Mouse (Mus musculus): ENCODE results near the gene Wipf2. TPM values are rescaled to one million over a fixed set of nuclear protein-coding genes. Genes with fewer than 3 reads are reported as not detected.
"Not testable (repeated sequence)": the region's sequence is repeated elsewhere in the genome, so short reads cannot be mapped to it uniquely, and the experiment has no call there.

The Wipf2 gene
- polyA plus RNA-seq, 1 experiment from 2014 or later: 5.2 TPM

DNA sequence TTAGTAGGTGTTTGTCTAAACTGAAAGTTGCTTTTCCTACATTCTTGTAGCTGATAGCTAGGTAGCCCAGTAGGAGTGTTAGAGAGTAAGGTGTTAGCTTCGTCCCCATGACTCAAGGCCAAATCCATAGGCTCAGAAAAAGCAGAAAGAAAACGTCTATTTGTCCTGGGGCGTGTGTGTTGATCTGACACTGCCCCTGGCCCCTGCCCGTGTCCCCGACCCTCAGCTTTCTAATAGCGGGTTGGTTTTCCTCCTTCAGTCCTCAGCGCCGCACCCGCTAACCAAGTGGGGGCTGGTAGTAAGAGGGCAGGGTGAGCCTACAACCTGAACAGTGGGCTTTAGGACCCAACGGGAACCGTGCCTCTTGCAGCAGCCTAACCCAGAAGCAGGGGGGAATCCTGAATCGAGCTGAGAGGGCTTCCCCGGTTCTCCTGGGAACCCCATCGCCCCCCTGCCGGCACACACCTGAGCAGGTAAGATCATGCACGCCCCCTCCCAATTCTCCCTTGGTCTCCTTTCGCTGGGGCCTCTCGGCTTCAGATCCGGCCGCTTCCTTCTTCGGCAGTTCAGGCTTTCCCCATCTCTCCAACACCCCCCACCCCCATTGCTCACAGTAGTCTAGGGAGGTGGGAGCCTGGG lies 64.1 kb downstream of the Wipf2 start, which contains the start of gene Rara:
Gene Rara, plus strand, starts transcription at position 381 of the 639 bp plus-strand sequence.
- Histone ChIP-seq H3K36me3 (no peaks in the 10 kb centered on the region), H3K9me3 (no peaks in the 10 kb centered on the region), H3K9ac (replicated peaks) (peak within 1 kb of the TSS; percentile 74), H3K27ac (no peak within 1 kb of the TSS; the same call in 1 of the 2 replicates), H3K4me2 (replicated peaks) (peak within 1 kb of the TSS; percentile 75), H3K4me3 (replicated peaks) (peak within 1 kb of the TSS; percentile 58), H3K4me1 (replicated peaks) (peaks cover 97% of the 10 kb centered on the region), H3K27me3 (0 out of 2 replicates have a peak, but pooled peaks cover 2% of the 10 kb centered on the region)
- peak; percentile 29; the same call in 1 of the 2 replicates for ATAC-seq
- 7% methylated on average over 21 of the region's 21 CpGs for WGBS

DNA sequence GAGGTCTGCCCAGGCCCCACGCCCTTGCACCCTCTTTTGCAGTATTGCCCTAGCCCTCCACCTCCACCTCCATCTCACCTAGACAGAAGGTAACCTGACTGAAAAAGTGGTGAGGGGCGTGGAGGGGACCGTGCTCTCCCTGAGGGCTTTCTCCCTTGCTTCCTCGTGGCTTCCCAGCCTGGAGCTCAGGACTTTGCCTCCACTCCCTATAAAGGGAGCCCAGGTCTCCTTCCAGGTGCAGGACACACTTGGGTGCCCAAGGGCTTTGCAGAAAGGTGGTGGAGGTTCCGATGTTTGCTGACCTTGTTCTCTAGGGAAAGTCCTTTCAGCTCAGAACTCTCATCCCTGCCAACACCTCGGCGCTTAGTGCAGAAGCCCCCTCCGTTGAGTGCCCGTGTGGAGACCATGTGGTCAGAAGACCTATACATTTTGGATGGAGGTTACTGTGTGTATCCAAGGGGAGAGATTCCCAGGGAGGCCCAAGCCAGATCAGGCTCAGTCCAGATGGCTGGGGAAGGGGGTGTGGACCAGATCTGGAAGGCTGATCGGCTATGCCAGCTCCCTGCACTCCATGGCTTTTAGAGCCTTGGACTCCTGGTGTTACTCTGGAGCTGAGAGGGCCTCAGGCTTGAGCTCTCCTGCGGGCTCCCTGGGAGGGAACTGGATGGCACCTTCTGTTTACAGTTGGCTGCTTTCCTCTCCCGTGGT lies 64.9 kb downstream of the Wipf2 start:
- ATAC-seq: 0 out of 2 replicates have a peak, but pooled peaks have one; percentile 7
- H3K4me2 ChIP-seq (replicated peaks): peak overlapping the region; percentile 75

DNA sequence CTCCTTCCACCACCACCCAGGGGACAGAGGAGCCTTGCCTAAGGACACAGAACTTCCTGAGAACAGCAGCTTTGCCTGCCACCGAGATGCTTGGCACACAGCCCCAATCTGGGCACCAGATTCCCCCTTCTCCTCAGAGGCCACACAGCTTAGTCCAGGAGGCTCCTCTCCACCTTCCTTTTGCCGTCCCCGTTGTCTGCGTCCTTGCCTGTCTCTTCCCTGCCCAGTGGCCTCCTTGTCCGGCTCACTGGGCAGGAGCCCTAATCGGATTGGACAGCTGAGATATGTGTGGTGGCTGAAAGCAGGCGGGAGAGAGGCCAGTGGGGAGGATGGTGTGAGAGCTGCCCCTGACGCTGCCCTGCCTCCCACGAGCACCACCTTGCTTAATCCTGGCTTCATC lies 66.1 kb downstream of the Wipf2 start:
- peak overlapping the region; percentile 75 for H3K4me2 ChIP-seq (replicated peaks)
- ATAC-seq: no peak
- no peaks in the 10 kb centered on the region for H3K9me3 ChIP-seq
- peak overlapping the region; percentile 11; the same call in 1 of the 2 replicates for H3K27ac ChIP-seq
- H3K4me1 ChIP-seq (replicated peaks): peaks cover 87% of the 10 kb centered on the region
- H3K9ac ChIP-seq (replicated peaks): peak overlapping the region; percentile 61
- 5% methylated on average over 9 of the region's 9 CpGs for WGBS
- H3K27me3 ChIP-seq: 0 out of 2 replicates have a peak, but pooled peaks cover 2% of the 10 kb centered on the region
- H3K36me3 ChIP-seq: no peaks in the 10 kb centered on the region
- H3K4me3 ChIP-seq (replicated peaks): peak overlapping the region; percentile 2; the same call in 1 of the 2 replicates

More for the DNA sequence above, 64.9 kb downstream of the Wipf2 start:
- peak overlapping the region; percentile 74 for H3K9ac ChIP-seq (replicated peaks)
- no peaks in the 10 kb centered on the region for H3K9me3 ChIP-seq
- no peaks in the 10 kb centered on the region for H3K36me3 ChIP-seq
- H3K27me3 ChIP-seq: 0 out of 2 replicates have a peak, but pooled peaks cover 2% of the 10 kb centered on the region
- no peak overlapping the region for H3K27ac ChIP-seq
- H3K4me3 ChIP-seq (replicated peaks): peak overlapping the region; percentile 58
- H3K4me1 ChIP-seq (replicated peaks): peaks cover 97% of the 10 kb centered on the region
- 10% methylated on average over 12 of the region's 12 CpGs for WGBS

DNA sequence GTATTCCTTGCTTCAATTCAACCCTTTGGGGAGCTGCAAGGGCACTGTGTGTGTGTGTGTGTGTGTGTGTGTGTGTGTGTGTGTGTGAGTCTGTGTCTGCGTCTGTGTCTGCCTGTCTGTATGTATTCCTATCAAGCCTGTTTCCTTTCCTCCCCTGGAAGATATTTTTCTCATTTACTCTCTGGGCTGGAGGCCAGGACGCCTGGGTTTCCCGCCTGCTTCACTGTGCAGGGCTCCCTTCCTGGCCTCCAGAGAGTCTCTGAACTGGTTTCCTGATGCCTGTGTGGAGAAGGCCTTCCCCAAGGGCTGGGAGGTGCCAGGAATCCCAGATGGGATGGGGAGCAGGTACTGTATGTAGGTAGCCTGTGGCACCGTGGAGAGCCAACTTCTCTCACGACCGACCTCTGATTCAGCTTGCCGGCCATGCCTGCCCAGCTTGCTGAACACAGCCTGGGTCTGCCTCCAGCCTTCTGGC lies 66.7 kb downstream of the Wipf2 start:
- peak overlapping the region; percentile 61 for H3K9ac ChIP-seq (replicated peaks)
- no peaks in the 10 kb centered on the region for H3K36me3 ChIP-seq
- H3K4me2 ChIP-seq (replicated peaks): peak overlapping the region; percentile 75
- H3K4me1 ChIP-seq (replicated peaks): peaks cover 80% of the 10 kb centered on the region
- no peak for ATAC-seq
- no peak overlapping the region for H3K4me3 ChIP-seq (replicated peaks)
- H3K27me3 ChIP-seq: peaks cover 6% of the 10 kb centered on the region
- H3K27ac ChIP-seq: peak overlapping the region; percentile 11; the same call in 1 of the 2 replicates
- H3K9me3 ChIP-seq: no peaks in the 10 kb centered on the region
- WGBS: 66% methylated on average over 7 of the region's 7 CpGs

DNA sequence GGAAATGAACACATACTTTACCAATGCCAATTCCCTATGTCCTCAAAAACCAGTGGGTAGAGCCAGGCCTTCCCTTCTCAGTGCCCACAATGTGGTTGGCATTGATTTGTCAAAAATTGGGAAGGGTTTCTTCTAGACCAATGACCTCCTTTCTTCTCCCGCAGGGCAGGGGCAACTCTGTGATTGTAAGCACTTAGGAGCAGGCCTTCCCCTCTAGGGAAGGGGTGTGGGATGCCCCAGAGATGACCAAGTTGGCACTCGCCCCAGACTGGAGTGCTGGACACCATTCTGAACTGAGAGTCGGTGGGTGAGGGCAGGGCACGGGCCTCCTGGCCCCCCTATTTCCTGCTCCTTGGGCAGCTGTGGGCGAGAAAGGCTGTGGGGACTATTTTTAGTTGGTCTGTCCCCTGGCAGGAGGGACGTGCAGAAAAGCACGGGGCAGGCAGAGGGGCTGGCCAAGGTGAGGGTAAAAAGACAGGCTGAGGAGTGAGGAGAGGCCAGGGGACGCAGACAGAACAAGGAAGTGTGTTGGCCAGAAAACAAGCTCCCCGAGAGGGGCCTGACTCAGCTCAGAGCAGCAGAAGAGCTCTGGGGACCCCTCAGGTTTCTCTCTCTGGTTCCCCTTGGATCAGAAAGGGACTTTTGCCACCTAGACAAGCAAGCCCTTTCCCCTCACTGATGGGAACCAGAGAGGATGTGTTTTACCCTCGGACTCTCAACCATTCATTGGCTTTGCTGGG lies 67.5 kb downstream of the Wipf2 start:
- peaks cover 12% of the 10 kb centered on the region for H3K27me3 ChIP-seq
- ATAC-seq: no peak
- H3K36me3 ChIP-seq: no peaks in the 10 kb centered on the region
- H3K9me3 ChIP-seq: no peaks in the 10 kb centered on the region
- 61% methylated on average over 10 of the region's 10 CpGs for WGBS
- H3K9ac ChIP-seq (replicated peaks): peak overlapping the region; percentile 30
- H3K4me3 ChIP-seq (replicated peaks): no peak overlapping the region
- H3K27ac ChIP-seq: peak overlapping the region; percentile 59; the same call in 1 of the 2 replicates
- no peak overlapping the region for H3K4me2 ChIP-seq (replicated peaks)
- peaks cover 75% of the 10 kb centered on the region for H3K4me1 ChIP-seq (replicated peaks)

DNA sequence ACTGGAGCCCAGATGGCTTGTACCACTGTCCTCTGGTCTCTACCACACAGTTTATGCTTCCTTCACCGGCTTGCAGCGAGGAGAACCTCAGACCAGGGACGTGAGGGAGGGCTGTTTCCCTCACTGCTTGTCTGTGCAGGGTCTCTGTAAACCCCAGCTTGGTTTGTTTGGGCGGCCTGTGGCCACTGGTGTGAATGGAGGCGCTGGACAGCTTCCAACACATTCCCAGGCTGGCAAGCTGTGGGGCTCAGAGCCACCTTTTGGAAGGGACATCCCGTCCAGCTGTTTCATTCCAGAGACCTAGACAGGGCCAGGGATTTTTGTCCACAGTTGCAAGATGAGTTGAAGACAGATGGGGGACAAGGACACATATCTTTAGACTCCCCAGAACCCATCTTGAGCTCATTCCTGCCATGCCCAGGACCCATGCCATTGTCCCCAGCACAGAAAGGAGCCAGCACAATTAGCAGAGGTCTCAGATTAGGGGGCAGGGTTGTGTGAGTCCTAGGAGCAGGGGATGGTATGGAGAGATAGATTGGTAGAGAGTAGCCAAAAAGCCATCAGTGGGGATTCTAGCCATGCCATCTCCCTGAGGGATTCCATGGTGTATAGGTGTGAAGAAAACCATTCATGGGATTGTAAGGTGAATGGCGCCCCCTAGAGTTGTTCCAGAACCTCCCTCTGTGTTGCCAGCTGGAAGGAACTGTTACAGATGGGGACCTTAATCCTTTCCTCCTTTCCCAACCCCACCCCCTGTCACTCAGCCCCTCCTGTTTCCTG lies 68.3 kb downstream of the Wipf2 start:
- Histone ChIP-seq H3K4me2 (replicated peaks) (no peak overlapping the region), H3K9ac (replicated peaks) (0 out of 2 replicates have a peak overlapping the region, but pooled peaks have one; percentile 30), H3K4me3 (replicated peaks) (no peak overlapping the region), H3K27ac (peak overlapping the region; percentile 59; the same call in 1 of the 2 replicates), H3K36me3 (no peaks in the 10 kb centered on the region), H3K27me3 (peaks cover 20% of the 10 kb centered on the region), H3K9me3 (no peaks in the 10 kb centered on the region), H3K4me1 (replicated peaks) (peaks cover 75% of the 10 kb centered on the region)
- 33% methylated on average over 7 of the region's 7 CpGs for WGBS
- no peak for ATAC-seq

DNA sequence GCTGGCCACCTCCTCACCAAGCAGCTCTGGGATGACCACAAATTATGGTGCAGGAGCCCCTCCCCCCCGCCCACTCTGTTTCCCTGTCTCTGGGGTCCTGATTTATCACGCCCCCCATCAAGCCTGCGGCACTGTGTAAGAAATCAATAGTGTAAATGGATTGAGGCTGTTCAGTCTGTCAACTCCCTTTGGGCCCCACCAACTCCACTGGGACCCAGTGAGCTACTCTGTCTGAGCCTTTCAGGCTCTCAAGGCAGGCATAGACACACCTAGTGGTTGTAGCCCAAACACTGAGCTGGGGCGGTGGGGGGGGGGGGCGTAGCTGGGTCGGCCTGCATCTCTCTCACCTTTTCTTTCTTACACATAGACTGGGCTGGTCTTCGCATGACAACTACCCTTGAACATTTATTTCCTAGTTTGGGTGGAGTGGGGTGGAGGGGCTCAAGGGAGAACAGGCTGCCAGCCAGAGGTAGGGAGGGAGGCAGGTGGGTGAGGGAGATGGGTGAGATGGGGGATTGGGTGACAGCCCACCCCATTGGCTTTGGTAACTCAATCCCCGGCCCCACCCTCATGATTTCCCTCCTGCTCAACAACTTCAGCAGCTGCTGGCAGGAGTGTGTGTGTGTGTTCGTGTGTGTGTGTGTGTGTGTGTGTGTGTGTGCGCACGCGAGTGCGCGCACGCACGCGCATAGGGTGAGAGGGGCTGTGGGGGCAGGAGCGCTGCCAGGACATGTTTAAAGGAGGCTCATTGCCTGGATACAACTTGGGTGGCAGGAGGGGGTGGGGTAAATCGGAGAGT lies 69.1 kb downstream of the Wipf2 start:
- Histone ChIP-seq H3K4me3 (replicated peaks) (no peak overlapping the region), H3K27ac (no peak overlapping the region), H3K4me2 (replicated peaks) (0 out of 2 replicates have a peak overlapping the region, but pooled peaks have one; percentile 11), H3K4me1 (replicated peaks) (peaks cover 74% of the 10 kb centered on the region), H3K36me3 (no peaks in the 10 kb centered on the region), H3K9me3 (no peaks in the 10 kb centered on the region), H3K27me3 (peaks cover 20% of the 10 kb centered on the region), H3K9ac (replicated peaks) (no peak overlapping the region; the same call in 1 of the 2 replicates)
- ATAC-seq: no peak
- WGBS: 43% methylated on average over 19 of the region's 19 CpGs

DNA sequence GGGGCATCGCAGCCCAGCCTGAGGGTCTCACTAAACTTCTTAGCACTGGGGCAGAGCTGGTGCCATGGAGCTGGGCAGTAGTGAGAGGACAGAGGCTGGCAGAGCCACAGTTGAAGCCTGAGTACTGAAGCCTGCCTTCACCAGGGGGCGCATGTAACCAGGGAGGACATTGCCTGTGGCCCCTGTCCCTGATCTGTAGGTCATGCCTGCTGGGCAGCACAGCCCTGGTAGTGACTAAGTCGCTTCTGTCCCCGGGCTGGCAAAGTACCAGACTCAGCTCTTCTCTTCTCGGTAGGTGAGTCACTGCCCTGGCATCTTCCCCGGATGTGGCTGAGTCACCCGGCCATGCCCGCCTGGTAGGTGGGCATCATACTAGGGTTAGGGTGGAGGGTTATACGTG lies 69.7 kb downstream of the Wipf2 start:
- Histone ChIP-seq H3K9me3 (no peaks in the 10 kb centered on the region), H3K27ac (no peak overlapping the region), H3K4me3 (replicated peaks) (no peak overlapping the region), H3K4me2 (replicated peaks) (no peak overlapping the region), H3K9ac (replicated peaks) (no peak overlapping the region), H3K27me3 (peaks cover 20% of the 10 kb centered on the region), H3K36me3 (no peaks in the 10 kb centered on the region), H3K4me1 (replicated peaks) (peaks cover 74% of the 10 kb centered on the region)
- no peak for ATAC-seq
- WGBS: 59% methylated on average over 9 of the region's 9 CpGs

DNA sequence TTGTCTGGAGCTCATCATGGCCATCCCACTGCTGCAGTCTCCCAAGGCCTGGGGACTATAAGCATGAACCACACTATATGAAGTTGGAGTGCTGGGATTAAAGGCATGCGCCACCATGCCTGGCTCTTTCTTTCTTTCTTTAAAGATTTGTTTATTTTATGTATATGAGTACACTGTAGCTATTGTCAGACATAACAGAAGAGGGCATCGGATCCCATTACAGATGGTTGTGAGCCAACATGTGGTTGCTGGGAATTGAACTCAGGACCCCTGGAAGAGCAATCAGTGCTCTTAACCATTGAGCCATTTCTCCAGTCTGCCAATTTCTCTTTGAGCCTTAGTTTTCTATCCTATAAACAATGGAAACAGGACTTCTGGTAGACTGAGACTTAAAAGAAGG lies 70.4 kb downstream of the Wipf2 start:
- 81% methylated on average over 2 of the region's 2 CpGs for WGBS
- not testable (repeated sequence) for ATAC-seq, H3K36me3 ChIP-seq

DNA sequence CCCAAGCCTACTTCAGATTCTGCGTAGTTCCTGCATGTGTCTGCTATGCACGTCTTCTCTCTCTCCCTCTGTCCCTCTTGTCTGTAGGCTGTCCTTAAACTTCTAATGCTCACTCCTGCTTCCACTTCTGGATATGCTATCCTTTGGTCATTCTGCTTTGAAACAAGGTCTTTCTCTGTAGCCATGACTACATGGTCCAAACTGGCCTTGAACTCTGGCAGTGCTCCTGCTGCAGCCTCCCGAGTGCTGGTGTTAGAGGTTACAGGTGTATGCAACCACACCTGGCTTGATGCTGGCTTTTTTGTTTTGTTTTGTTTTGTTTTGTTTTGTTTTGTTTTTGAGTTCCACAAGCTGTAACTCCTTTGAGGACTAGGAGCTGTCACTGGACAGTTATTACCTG lies 70.9 kb downstream of the Wipf2 start:
- Histone ChIP-seq H3K27me3 (peaks cover 27% of the 10 kb centered on the region), H3K27ac (no peak overlapping the region), H3K4me3 (replicated peaks) (no peak overlapping the region), H3K4me2 (replicated peaks) (no peak overlapping the region), H3K9ac (replicated peaks) (no peak overlapping the region), H3K36me3 (no peaks in the 10 kb centered on the region), H3K9me3 (no peaks in the 10 kb centered on the region), H3K4me1 (replicated peaks) (peaks cover 74% of the 10 kb centered on the region)
- no peak for ATAC-seq
- WGBS: 91% methylated on average over 3 of the region's 3 CpGs

More for the DNA sequence above, 70.4 kb downstream of the Wipf2 start:
- not testable (repeated sequence) for H3K9ac ChIP-seq (replicated peaks); H3K4me3 ChIP-seq (replicated peaks); H3K27ac ChIP-seq; H3K9me3 ChIP-seq; H3K4me2 ChIP-seq (replicated peaks)
- Histone ChIP-seq H3K4me1 (replicated peaks) (peaks cover 74% of the 10 kb centered on the region), H3K27me3 (peaks cover 23% of the 10 kb centered on the region)
